Mouse (Mus musculus): Measurements from ENCODE around the gene Aicda.

Gene Aicda

DNA sequence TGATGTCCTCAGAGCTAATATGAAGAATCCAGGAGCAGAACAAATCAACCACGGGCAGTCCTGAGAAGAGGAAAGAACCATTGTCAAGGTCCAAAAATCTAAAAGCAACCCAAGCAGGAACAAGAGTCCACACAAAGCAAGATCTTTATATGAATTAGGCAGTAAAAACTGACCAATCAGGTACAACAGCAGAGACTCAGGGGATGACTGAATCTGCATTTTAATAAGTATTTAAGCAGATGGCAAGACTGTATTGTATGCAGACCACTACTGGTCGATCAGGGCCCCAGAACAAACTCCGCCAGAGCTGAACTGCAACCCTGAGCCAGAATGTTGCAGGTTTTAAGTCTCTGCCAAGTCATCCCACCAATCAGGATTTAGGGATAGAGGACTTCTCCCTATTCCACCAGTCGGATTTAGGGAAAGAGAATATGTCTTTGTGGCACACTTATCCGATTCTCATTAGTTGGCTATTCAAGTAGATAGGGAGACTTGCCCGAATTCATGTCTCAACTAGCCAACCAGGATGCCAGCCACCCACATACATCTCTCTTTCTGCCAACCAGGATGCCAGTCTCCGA lies 46.6 kb downstream of the Aicda start:
- CTCF ChIA-PET: no interaction called here

DNA sequence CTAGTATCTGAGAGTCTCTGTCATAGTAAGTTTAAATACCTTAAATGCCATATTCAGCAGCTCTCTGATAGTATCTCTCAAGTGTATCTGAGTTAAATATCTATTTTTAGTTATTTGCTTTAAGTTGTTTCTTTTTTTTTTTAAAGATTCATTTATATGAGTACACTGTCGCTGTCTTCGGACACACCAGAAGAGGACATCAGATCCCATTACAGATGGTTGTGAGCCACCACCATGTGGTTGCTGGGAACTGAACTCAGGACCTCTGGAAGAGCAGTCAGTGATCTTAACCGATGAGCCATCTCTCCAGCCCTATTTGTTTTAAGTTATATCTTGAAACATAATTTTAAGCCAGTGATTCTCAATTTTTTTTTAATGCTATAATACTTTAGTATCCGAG lies 47.4 kb downstream of the Aicda start:
- CTCF ChIA-PET: no interaction called here

DNA sequence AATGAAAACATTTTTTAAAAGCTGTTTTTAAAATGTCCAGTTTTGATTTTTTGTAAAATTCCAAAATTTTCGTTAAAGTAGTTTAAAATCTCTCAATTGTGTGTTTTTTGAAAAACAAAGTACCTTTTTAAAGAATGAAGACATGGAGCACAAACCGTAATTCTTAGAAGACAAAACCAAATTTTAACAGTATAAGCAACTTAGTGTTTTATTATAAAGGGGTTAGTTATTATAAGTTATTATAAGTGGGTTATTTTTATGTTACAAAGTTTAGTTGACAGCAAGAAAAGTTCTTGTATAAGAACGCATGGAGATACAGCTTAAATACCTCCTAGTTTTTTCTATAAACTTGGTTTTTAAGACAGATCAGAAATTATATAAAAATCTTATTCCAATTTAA lies 48.0 kb downstream of the Aicda start:
- CTCF ChIA-PET: interaction anchor here (0.7 kb wide), 1 partner anchor 294 kb away, joined by 6 read pairs; no protein-coding TSS in a partner anchor

DNA sequence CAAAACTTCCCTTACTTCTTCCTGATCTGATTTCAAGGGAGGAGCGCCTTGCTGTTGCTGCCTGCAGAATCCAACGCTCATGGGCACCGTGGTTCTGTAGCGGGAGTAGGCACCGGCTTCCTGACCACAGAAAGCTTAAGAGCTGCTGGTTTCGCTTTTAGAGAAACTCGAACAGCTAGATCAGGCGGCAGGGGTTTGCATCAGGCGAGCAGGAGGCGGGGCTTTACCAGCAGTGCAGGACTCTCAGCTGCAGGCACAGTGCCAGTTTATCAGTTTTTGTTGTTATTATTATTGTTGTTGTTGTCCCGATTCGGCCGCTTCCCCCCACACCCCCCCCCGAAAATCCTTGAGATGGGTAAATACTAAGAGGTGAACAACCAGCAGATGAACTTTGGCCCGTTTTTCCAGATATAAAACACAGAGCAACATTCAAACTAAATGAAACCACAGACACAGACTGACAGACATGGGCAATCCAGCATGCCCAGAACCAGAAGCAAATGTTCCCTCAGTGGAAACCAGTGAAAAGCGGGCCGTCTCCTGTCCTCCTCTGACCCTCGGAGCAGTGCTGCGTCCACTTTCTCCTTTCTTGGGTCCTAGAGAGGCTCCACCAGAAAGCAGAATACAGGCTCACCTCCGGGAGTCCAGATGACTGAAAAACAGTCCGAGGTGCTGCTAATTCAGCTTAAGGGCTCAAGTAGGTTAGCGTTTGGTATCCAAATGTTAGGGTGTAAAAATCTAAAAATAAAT lies 48.8 kb downstream of the Aicda start, which contains the start of gene Apobec1:
Gene Apobec1 (minus strand): TSS at position 203 of the 750 bp plus-strand sequence.
- CTCF ChIA-PET: interaction anchor here (0.7 kb wide), 1 partner anchor 295 kb away, joined by 6 read pairs; no protein-coding TSS in a partner anchor

DNA sequence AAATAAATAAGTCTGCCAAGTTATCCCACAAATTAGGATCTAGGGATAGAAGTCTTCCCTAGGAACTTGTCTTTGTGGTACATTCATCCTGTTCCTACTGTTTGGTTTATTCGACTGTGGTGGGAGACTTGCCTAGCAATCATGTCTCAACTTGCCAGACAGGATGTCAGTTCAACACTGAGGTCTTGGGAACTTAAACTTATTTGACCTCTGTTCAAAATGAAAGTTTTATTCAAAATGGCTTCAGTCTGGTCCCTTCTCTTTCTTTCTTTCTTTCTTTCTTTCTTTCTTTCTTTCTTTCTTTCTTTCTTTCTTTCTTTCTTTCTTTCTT lies 49.4 kb downstream of the Aicda start:
- CTCF ChIA-PET: no interaction called here

DNA sequence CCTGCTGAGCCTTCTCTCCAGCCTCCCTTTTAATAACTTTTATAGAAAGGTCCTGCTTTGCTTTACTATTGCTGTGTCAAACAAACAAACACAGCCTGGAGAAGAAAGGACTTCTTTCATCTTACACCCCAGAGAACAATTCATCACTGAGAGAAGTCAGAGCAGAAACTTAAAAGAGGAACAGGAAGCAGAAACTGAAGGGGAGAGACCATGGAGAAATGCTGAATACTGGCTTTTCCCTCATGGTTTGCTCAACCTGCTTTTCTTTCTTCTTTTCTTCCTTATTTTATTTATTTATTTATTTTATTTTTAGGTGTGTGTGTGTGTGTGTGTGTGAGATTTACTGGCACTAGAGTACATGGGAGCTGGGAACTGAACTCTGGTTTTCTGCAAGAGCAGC lies 50.7 kb downstream of the Aicda start:
- CTCF ChIA-PET: interaction anchor here (0.5 to 0.6 kb wide), 2 partner anchors 27 to 38 kb away, joined by 3 read pairs; no protein-coding TSS in a partner anchor

DNA sequence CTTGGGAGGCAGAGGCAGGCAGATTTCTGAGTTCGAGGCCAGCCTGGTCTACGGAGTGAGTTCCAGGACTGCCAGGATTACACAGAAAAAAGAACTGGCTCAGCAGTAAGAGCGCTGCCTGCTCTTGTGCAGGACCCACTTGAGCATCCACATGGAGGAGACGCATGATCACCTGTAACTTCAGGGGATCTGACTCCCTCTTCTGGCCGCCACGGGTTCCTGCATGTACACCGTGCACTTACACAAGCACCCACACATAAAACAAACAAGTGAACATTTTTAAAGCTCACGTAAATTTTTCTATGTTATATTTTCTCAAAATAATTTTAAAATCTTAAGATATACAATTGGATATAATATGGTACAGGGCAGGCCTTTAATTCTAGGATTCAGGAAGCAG lies 51.9 kb downstream of the Aicda start:
- CTCF ChIA-PET: interaction anchor here (1.0 kb wide), 1 partner anchor 12 kb away, joined by 3 read pairs; no protein-coding TSS in a partner anchor

DNA sequence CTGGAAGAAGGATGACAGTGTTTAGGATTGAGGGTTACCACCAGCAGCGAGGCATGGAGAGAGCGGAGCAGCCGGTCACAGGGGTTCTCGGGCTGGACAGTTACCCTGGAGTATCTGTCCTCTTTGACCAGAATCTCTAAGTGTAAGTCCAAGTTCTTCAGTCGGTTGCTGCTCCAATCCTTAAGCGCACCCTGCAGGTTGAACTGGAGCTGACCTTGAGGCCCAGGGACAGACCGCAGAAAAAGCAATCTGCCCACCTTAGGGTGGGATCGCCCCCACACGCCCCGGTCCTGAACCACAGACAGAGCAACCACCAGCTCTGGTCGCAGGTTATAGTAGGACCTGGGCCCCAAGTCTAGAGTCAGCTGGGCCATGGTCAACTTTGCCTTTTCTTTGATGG lies 53.1 kb downstream of the Aicda start:
- CTCF ChIA-PET: interaction anchor here (0.7 kb wide), 1 partner anchor 218 kb away, joined by 8 read pairs; no protein-coding TSS in a partner anchor

DNA sequence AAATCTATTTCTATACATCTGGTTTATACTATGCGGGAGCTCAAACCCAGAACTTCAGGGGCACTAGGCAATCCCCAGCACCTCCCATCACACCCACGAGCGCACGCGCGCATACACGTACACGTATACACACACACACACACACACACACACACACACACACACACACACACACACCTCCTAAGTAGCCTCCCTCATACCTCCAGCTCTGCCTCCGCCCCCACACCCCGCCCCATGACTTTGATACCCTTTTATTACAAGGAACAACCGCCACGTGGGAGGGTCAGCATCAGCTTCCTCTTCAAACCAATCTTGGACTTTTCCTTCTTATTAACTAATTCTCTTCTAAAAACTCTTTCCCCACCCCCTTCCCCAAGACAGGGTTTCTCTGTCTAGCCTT lies 54.1 kb downstream of the Aicda start:
- CTCF ChIA-PET: no interaction called here

DNA sequence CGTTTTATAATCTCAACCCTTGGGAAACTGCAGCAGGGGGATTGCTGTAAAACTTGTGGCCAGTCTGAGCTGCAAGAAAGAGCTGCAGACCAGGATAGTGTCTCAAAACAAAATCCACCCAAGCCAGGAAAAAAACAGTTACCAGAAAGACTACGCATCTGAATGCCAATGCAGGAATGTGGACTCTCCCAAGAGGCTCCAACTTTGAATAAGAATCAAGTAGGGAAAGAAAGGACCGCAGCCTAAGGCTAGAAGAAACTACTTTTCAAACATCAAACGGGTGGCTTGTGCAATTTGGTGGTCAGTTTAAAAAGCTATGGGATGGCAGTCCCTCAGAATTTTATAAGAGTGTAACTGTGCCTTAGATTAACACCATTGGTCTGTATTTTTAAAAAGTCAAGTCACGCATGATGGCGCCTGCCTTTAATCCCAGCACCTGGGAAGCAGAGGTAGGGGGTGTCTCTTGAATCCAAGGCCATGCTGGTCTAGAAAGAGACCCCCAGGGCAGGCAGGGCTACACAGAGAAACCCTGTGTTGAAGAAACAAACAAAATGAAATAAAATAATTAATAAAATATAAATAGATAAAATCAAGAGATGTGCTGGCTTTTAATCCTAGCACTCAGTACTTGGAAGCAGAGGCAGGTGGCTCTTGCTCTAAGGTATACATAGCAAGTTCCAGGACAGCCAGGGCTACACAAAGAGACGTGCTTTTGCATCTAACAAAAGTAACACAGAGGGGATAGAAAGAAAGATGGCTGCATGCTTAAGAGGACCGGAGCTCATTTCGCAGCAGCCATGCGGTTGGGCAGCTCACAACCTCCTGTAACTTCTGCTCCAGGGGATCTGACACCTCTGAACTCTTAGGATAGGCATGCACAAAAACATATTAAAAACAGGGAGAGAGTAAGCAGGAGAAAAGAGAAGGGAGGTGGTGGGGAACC lies 55.1 kb downstream of the Aicda start:
- CTCF ChIA-PET: no interaction called here

DNA sequence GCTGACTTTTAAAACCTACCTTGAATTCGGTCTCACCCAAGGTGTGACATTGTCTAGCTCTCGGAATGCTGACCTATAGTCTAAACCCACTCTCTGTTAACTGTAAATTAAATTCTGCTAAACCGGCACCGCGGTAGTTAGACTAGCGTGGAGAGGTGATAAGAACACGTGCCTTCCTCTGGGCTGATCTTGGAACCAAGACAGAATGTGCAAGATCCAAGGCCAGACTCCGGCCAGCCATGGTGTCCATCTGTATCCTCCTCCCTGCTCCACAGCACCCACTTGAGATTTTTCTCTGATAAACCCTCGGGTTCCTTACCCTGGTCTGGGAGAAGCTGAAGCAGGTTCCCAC lies 55.8 kb downstream of the Aicda start:
- CTCF ChIA-PET: no interaction called here

DNA sequence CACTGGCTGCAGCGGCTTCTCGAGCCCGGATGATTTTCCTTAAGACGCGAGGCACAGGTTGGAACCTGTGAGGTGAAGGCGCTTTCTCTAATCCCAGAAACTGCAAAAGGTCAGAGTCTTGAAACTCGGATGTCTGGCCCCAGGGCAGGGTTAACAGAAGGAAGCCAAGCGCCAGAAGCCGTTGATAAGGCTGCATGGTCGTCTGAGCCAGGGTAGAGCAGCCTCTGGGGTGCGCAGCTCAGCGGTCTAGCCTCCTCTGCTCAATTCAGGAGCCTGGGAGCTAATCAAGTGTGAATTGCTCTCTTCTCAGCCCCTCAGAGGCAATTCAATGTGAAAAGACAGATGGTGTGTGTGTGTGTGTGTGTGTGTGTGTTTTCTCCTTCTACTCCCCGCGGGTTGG lies 56.2 kb downstream of the Aicda start, which contains the start of gene Gdf3:
Gene Gdf3 (minus strand): TSS at position 317 of the 400 bp plus-strand sequence.
- CTCF ChIA-PET: no interaction called here

DNA sequence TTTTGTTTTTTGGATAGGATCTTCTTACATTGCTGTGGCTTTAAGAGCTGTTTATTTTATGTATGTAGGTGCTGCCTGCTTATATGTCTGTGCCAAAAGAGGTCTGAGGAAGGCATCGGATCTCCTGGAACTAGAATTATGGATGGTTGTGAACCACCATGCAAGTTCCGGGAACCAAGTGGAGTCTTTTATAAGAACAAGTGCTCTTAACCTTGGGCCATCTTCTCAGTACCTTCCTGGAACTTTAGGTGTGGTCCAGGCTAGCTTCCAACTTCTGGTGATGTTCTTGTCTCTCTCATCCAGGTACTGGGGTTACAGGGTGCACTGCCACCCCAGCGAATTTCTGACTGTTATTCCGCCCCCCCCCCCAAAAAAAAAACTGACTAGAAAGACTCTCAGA lies 58.8 kb downstream of the Aicda start:
- CTCF ChIA-PET: no interaction called here

Measured in spleen, embryonic (tissue).